Mouse (Mus musculus): ENCODE results near the gene Gper1. TPM values are rescaled to one million over a fixed set of nuclear protein-coding genes. Genes with fewer than 3 reads are reported as not detected.

Gene Gper1
- polyA plus RNA-seq, 1 experiment from 2014 or later = 7.8 TPM

DNA sequence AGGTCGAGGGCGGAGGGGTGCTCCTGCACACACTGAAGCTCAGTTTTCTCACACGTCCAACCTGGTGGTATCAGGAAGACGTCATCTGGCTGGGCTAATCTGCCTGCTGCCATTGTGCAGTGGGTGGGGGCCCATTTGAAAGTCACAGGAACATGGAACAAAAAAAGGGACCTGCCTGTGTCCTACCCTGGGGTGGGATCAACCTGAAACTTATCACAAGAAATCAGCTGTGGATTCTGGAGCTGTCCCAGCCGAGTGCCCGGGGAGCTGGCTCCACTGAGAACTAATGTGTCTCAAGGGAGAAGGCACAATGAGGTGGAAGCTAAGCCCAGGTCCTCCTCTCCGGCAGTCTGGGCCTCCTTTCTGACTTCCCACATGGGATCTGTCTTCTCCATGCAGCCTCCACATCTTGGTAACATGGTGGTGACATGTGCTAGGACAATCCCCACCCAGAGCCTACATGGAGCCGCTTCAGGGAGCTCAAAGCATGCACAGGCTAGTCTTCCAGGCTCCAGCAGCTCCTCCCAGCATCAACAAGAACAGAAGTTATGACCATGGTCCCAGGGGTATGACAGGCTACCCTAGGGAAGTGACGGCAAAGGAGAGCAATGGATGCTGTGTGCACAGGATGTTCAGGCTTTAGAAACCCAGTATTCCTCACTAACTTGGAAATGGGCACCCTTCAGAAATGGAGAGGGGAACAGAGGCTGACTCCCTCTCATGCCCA is 11.1 kb downstream of the Gper1 start:
- Histone ChIP-seq H3K27me3 (replicated peaks; ENCODE audit: control insufficient read depth, insufficient read depth, low read length) (no peaks in the 10 kb centered on the region), H3K27ac (ENCODE audit: low read depth, low read length) (no peak overlapping the region), H3K4me1 (ENCODE audit: control insufficient read depth, insufficient read depth, low read depth, low read length) (peaks cover 42% of the 10 kb centered on the region), H3K9me3 (ENCODE audit: control insufficient read depth, low read length) (no peaks in the 10 kb centered on the region), H3K4me2 (ENCODE audit: low read length) (no peak overlapping the region), H3K4me3 (ENCODE audit: low read length) (no peak overlapping the region), H3K36me3 (ENCODE audit: control insufficient read depth, insufficient read depth, low read length) (no peaks in the 10 kb centered on the region), H3K9ac (ENCODE audit: low read depth, low read length) (no peak overlapping the region)
- ATAC-seq = no peak
- WGBS = 80% methylated on average over 9 of the region's 9 CpGs

DNA sequence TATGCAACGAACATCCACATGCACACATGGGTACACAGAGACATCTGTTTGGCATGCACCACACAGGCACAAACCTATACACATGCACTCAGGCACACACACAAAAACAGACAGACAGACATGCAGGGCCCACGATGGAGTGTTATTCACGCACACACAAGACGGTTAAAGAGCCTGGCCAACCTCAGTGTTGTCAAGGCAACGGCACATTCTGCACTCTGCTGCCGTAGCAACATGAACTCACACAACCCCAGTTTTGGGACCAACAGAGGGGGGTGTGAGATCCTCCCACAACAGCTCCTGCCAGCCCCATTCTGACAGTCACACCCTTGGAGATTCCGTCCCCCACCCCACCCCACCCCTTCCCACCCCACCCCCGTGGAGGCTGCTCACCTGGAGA is 12.0 kb downstream of the Gper1 start:
- H3K9me3 ChIP-seq (ENCODE audit: control insufficient read depth, low read length) = no peaks in the 10 kb centered on the region
- H3K36me3 ChIP-seq (ENCODE audit: control insufficient read depth, insufficient read depth, low read length) = no peaks in the 10 kb centered on the region
- 12% methylated on average over 8 of the region's 8 CpGs for WGBS
- no peak overlapping the region for H3K4me3 ChIP-seq (ENCODE audit: low read length)
- H3K27me3 ChIP-seq (replicated peaks; ENCODE audit: control insufficient read depth, insufficient read depth, low read length) = no peaks in the 10 kb centered on the region
- H3K9ac ChIP-seq (ENCODE audit: low read depth, low read length) = no peak overlapping the region
- H3K4me1 ChIP-seq (ENCODE audit: control insufficient read depth, insufficient read depth, low read depth, low read length) = peaks cover 36% of the 10 kb centered on the region
- peak overlapping the region; percentile 13; the same call in 1 of the 2 replicates for H3K4me2 ChIP-seq (ENCODE audit: low read length)
- ATAC-seq = peak; percentile 77
- H3K27ac ChIP-seq (ENCODE audit: low read depth, low read length) = peak overlapping the region; percentile 46; the same call in 1 of the 2 replicates

DNA sequence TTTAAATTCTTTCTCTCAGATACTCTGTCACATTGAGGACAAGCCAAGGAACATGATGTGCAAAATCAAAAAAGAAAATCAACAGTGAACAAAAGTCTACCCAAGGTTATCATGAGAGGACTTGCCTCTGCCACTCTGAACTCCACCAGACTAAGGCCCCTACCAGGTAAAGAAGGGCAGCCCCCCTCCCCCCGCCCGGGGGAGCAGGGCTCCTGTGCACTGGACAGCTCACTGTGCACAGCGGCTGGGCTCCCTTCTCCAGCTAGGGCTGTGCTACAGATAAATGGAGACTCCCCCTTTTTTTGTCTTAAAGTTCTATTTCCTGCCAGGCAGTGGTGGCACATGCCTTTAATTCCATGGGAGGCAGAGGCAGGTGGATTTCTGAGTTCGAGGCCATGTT is 14.8 kb downstream of the Gper1 start:
- WGBS = 94% methylated on average over 4 of the region's 4 CpGs
- Histone ChIP-seq H3K36me3 (ENCODE audit: control insufficient read depth, insufficient read depth, low read length) (no peaks in the 10 kb centered on the region), H3K9ac (ENCODE audit: low read depth, low read length) (no peak overlapping the region), H3K4me3 (ENCODE audit: low read length) (no peak overlapping the region), H3K27me3 (replicated peaks; ENCODE audit: control insufficient read depth, insufficient read depth, low read length) (no peaks in the 10 kb centered on the region), H3K27ac (ENCODE audit: low read depth, low read length) (no peak overlapping the region), H3K9me3 (ENCODE audit: control insufficient read depth, low read length) (no peaks in the 10 kb centered on the region), H3K4me1 (ENCODE audit: control insufficient read depth, insufficient read depth, low read depth, low read length) (peaks cover 35% of the 10 kb centered on the region), H3K4me2 (ENCODE audit: low read length) (no peak overlapping the region)
- no peak for ATAC-seq

DNA sequence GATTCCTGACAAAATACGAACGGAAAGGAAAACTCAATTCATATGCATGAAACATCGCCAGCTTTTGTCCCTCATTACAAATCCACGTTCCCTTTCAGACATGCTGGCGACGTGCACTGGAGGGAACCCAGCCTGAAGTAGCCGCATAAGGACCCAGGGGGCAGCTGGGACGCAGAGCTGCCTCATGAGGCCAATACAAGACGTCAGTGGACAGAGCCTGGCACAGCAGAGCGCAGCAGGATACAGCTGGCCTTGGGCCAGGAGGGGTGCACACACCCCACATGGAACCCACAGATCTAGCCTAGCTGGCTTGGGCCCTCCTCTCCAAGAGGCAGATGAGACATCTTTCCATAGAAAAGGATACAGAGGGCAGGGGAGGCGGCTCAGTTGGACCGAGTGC is 15.5 kb downstream of the Gper1 start:
- Histone ChIP-seq H3K27ac (ENCODE audit: low read depth, low read length) (no peak overlapping the region), H3K4me1 (ENCODE audit: control insufficient read depth, insufficient read depth, low read depth, low read length) (peaks cover 34% of the 10 kb centered on the region)

DNA sequence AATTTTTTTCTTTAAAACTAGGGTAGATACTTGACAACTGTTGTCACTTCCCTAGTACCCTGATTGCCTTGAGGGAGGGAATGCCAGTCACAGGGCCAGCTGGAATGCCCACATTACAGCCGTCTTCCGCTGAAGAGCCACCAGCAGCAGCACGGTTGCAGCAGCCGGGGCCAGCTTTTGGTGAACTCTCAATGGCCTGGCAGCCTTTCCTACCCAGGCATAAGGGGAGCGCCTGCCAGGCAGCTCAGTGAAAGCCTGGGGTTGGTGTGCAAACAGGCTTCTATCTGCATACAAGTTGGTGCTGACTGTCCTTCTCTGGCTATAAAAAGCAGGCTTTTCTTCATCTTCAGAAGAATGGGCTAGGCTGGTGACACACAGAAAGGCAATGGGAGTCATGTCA is 17.5 kb downstream of the Gper1 start:
- no peak overlapping the region for H3K4me3 ChIP-seq (ENCODE audit: low read length)
- H3K9me3 ChIP-seq (ENCODE audit: control insufficient read depth, low read length) = no peaks in the 10 kb centered on the region
- no peak for ATAC-seq
- H3K4me1 ChIP-seq (ENCODE audit: control insufficient read depth, insufficient read depth, low read depth, low read length) = peaks cover 23% of the 10 kb centered on the region
- 61% methylated on average over 5 of the region's 5 CpGs for WGBS
- H3K27ac ChIP-seq (ENCODE audit: low read depth, low read length) = peak overlapping the region; percentile 17; the same call in 1 of the 2 replicates
- H3K36me3 ChIP-seq (ENCODE audit: control insufficient read depth, insufficient read depth, low read length) = no peaks in the 10 kb centered on the region
- H3K9ac ChIP-seq (ENCODE audit: low read depth, low read length) = no peak overlapping the region
- no peak overlapping the region for H3K4me2 ChIP-seq (ENCODE audit: low read length)
- no peaks in the 10 kb centered on the region for H3K27me3 ChIP-seq (replicated peaks; ENCODE audit: control insufficient read depth, insufficient read depth, low read length)

More for the DNA sequence above, 15.5 kb downstream of the Gper1 start:
- no peaks in the 10 kb centered on the region for H3K27me3 ChIP-seq (replicated peaks; ENCODE audit: control insufficient read depth, insufficient read depth, low read length)
- no peaks in the 10 kb centered on the region for H3K36me3 ChIP-seq (ENCODE audit: control insufficient read depth, insufficient read depth, low read length)
- no peak overlapping the region for H3K4me2 ChIP-seq (ENCODE audit: low read length)
- H3K9ac ChIP-seq (ENCODE audit: low read depth, low read length) = no peak overlapping the region
- no peaks in the 10 kb centered on the region for H3K9me3 ChIP-seq (ENCODE audit: control insufficient read depth, low read length)
- ATAC-seq = no peak
- no peak overlapping the region for H3K4me3 ChIP-seq (ENCODE audit: low read length)
- WGBS = 48% methylated on average over 12 of the region's 12 CpGs

DNA sequence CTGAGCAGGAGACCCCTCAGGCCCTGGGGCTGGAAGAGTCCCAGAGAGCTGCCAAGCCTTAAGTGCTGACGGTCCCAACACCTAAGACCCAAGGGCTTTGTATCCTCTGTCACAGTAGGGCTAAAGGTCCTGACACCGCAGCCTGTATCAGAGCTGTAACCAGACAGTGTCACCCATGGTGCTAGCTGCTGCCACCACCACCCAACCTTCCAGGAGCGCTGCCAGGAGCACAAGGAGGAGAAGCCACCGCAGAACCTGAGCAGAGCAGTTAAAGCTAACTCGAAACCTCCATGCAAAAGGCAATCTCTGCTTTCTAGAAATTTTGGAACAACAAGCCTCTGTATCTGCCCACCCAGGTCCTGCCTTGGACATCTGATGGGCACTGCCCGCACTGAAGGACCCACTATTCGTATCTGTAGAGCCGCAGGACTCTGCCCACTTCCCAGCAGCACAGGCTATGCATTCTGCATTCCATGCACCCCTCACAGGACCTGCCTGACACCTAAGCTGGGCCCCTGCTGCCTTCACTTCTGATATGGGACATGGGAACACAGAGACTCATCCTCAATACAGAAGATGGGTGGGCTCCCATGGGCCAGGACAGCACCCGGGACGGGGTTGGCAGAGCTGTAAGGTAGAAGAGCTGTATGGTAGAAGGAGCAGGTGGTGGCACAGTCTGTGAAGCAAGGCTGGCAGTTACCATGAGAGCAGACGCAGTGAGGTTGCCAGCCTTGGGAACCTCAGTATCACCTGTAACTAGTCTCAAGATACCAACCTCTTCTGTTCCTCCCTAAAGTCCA is 18.2 kb downstream of the Gper1 start:
- H3K27me3 ChIP-seq (replicated peaks; ENCODE audit: control insufficient read depth, insufficient read depth, low read length) = no peaks in the 10 kb centered on the region

DNA sequence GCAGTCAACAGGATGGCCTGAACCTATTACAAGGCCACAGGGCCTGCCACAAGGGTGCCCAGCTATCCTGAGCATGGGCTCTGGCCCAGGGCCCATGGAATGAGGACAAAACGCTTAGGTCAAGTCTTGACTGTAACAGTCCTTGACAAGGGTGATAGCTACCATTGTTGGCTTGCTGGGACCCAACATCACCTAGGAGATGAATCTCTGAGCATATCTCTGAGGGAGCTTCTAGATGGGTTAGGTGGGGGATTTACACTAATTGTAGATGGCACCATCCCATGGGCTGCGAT is 18.7 kb downstream of the Gper1 start:
- WGBS = 85% methylated on average over 2 of the region's 2 CpGs
- Histone ChIP-seq H3K4me1 (ENCODE audit: control insufficient read depth, insufficient read depth, low read depth, low read length) (peaks cover 17% of the 10 kb centered on the region), H3K9ac (ENCODE audit: low read depth, low read length) (no peak overlapping the region), H3K36me3 (ENCODE audit: control insufficient read depth, insufficient read depth, low read length) (no peaks in the 10 kb centered on the region), H3K27ac (ENCODE audit: low read depth, low read length) (no peak overlapping the region; the same call in 1 of the 2 replicates), H3K4me2 (ENCODE audit: low read length) (no peak overlapping the region), H3K27me3 (replicated peaks; ENCODE audit: control insufficient read depth, insufficient read depth, low read length) (no peaks in the 10 kb centered on the region), H3K9me3 (ENCODE audit: control insufficient read depth, low read length) (no peaks in the 10 kb centered on the region), H3K4me3 (ENCODE audit: low read length) (no peak overlapping the region)
- ATAC-seq = no peak

More for the DNA sequence above, 18.2 kb downstream of the Gper1 start:
- Histone ChIP-seq H3K27ac (ENCODE audit: low read depth, low read length) (peak overlapping the region; percentile 17; the same call in 1 of the 2 replicates), H3K4me1 (ENCODE audit: control insufficient read depth, insufficient read depth, low read depth, low read length) (peaks cover 17% of the 10 kb centered on the region), H3K4me2 (ENCODE audit: low read length) (no peak overlapping the region), H3K36me3 (ENCODE audit: control insufficient read depth, insufficient read depth, low read length) (no peaks in the 10 kb centered on the region), H3K4me3 (ENCODE audit: low read length) (no peak overlapping the region), H3K9ac (ENCODE audit: low read depth, low read length) (no peak overlapping the region), H3K9me3 (ENCODE audit: control insufficient read depth, low read length) (no peaks in the 10 kb centered on the region)
- ATAC-seq = no peak
- WGBS = 96% methylated on average over 11 of the region's 11 CpGs

DNA sequence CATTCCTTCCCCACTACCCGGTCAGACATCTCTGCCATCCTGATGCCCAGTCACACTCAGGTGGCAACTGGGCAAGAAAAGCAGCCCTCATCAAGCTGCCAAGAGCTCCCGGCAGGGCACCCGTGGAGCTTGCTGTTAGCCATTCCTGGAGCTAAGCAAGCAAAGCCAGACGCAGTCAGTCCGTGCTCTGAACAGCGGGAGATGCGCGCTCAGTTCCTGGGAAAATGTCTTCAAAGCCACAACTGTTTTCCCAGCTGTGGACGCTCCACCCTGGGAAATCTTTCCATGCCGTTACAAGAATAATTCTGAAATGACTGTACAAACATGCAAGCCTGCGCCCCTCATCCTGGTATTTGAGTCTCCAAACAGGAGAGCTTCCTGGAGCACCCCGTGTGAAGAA is 19.5 kb downstream of the Gper1 start:
- Histone ChIP-seq H3K27me3 (replicated peaks; ENCODE audit: control insufficient read depth, insufficient read depth, low read length) (no peaks in the 10 kb centered on the region), H3K36me3 (ENCODE audit: control insufficient read depth, insufficient read depth, low read length) (no peaks in the 10 kb centered on the region), H3K4me1 (ENCODE audit: control insufficient read depth, insufficient read depth, low read depth, low read length) (peaks cover 17% of the 10 kb centered on the region), H3K4me3 (ENCODE audit: low read length) (no peak overlapping the region), H3K27ac (ENCODE audit: low read depth, low read length) (peak overlapping the region; percentile 56), H3K9ac (ENCODE audit: low read depth, low read length) (no peak overlapping the region), H3K4me2 (ENCODE audit: low read length) (no peak overlapping the region), H3K9me3 (ENCODE audit: control insufficient read depth, low read length) (no peaks in the 10 kb centered on the region)
- 56% methylated on average over 12 of the region's 12 CpGs for WGBS
- 0 out of 2 replicates have a peak, but pooled peaks have one; percentile 32 for ATAC-seq

DNA sequence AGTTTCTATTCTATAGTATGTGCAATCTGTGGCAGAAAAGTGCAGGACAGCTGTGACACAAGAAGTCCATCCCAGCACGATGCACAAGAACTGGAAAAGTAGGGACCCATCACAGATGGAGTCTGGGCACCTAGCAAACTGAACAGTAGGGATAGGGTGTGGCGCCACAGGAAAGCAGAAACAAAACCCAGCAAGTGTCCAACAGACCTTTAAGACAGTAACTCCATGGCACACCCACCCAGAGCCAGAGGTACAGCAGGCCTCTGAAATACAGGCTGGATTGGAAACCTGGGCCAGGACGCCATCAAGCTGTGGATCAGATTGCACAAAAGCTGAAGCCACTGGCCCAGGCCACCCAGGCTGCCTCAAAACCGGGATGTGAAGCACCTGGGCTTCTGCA is 20.0 kb downstream of the Gper1 start:
- WGBS = 77% methylated on average over 4 of the region's 4 CpGs
- ATAC-seq = no peak

More for the DNA sequence above, 20.0 kb downstream of the Gper1 start:
- peak overlapping the region; percentile 48 for H3K27ac ChIP-seq (ENCODE audit: low read depth, low read length)
- no peaks in the 10 kb centered on the region for H3K9me3 ChIP-seq (ENCODE audit: control insufficient read depth, low read length)
- H3K4me2 ChIP-seq (ENCODE audit: low read length) = no peak overlapping the region
- no peak overlapping the region for H3K4me3 ChIP-seq (ENCODE audit: low read length)
- H3K9ac ChIP-seq (ENCODE audit: low read depth, low read length) = peak overlapping the region; percentile 22; the same call in 1 of the 2 replicates
- no peaks in the 10 kb centered on the region for H3K36me3 ChIP-seq (ENCODE audit: control insufficient read depth, insufficient read depth, low read length)
- peaks cover 17% of the 10 kb centered on the region for H3K4me1 ChIP-seq (ENCODE audit: control insufficient read depth, insufficient read depth, low read depth, low read length)
- H3K27me3 ChIP-seq (replicated peaks; ENCODE audit: control insufficient read depth, insufficient read depth, low read length) = no peaks in the 10 kb centered on the region

Data from hindbrain, embryonic 16.5 days (tissue).